Mouse (Mus musculus): ENCODE measurements around the gene Coro1a. TPM values are rescaled to one million over a fixed set of nuclear protein-coding genes. Genes with fewer than 3 reads are reported as not detected.

Coro1a gene
- polyA plus RNA-seq (2016; fragmentation: Nextera tagmentation; extraction: Ambion mirVana) = 42.7 and 50.1 TPM in 2 replicates

DNA sequence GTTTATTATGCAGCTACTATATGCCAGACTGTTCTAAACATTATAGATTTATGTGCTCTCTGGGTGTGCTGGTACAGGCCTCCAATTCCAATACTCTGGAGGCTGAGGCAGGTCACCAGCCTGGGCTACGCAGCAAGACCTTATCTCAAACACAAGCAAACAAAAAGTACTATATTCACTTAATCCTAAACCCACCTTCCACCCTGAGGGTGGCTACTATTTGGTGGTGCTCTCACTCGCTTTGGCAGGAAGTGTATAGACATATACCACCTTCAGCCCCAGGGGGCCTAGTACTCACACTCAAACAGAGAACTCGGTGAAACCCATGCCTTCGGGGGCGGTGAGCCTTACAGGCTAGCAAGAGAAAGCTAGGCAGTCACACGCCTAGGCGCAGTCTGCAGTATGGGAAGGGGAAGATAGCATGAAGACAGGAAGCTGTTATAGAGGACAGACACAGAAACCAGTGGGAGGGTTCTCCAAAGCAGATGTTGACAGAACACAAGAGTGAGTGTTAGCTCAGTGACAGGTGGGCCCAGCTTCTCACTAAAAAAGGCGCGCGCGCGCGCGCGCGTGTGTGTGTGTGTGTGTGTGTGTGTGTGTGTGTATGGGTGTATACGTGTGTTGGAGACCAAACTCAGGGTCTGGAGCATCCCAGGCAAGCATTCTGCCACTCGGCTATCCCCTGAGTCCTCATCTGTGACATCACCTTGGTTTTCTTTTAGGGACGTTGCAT lies at the start of gene Coro1a:
Coro1a (minus strand) TSS at position 346 of the 733 bp plus-strand sequence.
- 91% methylated on average over 16 of the region's 19 CpGs for WGBS
- H3K27ac ChIP-seq (replicated peaks) = no peak within 1 kb of the TSS
- H3K9me3 ChIP-seq (replicated peaks) = peaks cover 8% of the 10 kb centered on the region; the same call in 1 of the 2 replicates
- H3K4me1 ChIP-seq = peaks cover 25% of the 10 kb centered on the region
- no peaks in the 10 kb centered on the region for H3K36me3 ChIP-seq
- DNase-seq (ENCODE audit: low spot score) = no peak
- no peak within 1 kb of the TSS for H3K4me3 ChIP-seq
- H3K27me3 ChIP-seq (ENCODE audit: low read depth, poor library complexity, severe bottlenecking) = peaks cover 39% of the 10 kb centered on the region

DNA sequence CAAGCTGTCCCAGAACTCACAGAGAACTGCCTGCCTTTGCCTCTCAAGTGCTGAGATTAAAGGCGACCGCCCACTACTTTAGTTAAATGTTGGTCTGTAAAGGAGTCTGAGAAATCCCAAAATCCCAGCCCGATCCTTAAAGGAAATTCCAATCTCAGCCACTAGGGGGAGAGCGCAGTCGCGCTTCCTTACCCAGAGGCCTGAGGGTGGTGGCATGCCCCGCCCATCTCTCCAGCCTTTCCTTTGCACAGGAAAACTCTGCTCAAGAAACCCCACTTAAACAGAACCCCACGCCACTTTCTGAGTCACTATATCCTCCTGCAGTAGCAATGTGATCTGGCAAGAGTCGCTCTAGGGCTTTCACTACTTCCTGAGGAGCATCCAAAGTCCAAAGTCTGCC lies 47.3 kb upstream of the Coro1a start:
- H3K4me1 ChIP-seq = peaks cover 18% of the 10 kb centered on the region
- 2% methylated on average over 9 of the region's 9 CpGs for WGBS
- no peaks in the 10 kb centered on the region for H3K9me3 ChIP-seq (replicated peaks)
- 0 out of 2 replicates have a peak overlapping the region, but pooled peaks have one; percentile 12 for H3K4me3 ChIP-seq
- no peaks in the 10 kb centered on the region for H3K27me3 ChIP-seq (ENCODE audit: low read depth, poor library complexity, severe bottlenecking)
- peak overlapping the region; percentile 76 for H3K27ac ChIP-seq (replicated peaks)
- H3K36me3 ChIP-seq = no peaks in the 10 kb centered on the region
- peak; percentile 81 for DNase-seq (ENCODE audit: low spot score)

DNA sequence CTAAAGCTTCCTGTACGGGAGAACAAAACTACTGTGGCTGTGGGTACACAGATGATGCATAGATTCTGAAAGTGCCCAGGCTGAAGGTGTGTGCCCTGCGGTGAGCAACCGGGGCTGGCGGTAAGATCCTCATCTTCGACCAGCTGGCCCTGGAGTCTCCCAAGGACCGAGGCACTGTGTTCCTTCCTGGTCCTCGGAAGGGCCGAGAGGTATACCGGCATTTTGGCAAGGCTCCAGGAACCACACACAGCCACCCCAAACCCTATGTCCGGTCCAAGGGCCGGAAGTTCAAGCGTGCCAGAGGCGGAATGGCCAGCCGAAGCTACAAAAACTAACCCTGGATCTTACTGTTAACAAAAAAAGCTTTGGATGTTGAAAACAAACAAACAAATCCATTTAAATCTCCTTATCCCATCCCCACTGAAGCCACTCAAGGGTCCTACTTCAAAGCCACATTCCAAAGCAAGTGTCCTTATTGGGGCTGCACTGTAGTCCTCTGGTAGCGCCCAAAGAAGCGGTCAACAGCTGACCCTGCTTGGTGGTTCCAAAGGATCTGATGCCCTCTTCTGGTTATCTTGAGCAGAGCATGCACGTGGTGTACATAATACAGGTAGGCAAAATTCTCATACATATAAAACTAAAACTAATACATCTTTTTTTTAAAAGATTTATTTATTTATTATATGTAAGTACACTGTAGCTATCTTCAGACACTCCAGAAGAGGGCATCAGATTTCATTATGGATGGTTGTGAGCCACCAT lies 42.2 kb upstream of the Coro1a start:
- DNase-seq (ENCODE audit: low spot score) = no peak
- Histone ChIP-seq H3K27me3 (ENCODE audit: low read depth, poor library complexity, severe bottlenecking) (no peaks in the 10 kb centered on the region), H3K27ac (replicated peaks) (no peak overlapping the region), H3K9me3 (replicated peaks) (no peaks in the 10 kb centered on the region), H3K4me1 (peaks cover 9% of the 10 kb centered on the region; the same call in 1 of the 2 replicates), H3K4me3 (no peak overlapping the region), H3K36me3 (no peaks in the 10 kb centered on the region)
- WGBS = 95% methylated on average over 17 of the region's 17 CpGs

DNA sequence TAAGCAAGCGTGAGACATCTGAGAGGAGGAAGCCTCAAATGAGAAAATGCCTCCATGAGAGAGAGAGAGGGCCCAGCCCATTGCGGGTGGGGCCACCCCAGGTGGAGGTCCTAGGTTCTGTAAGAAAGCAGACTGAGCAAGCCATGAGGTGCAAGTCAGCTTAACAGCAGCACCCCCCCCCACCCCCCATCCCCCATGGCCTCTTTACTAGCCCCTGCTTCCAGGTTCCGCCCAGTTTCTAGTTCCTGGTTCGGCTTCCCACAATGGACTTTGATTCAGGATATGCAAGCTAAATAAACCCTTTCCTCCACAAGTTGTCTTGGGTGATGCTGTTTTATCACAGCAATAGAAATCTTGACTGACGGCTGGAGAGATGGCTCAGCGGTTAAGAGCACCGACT lies 41.2 kb upstream of the Coro1a start:
- no peaks in the 10 kb centered on the region for H3K36me3 ChIP-seq
- no peak overlapping the region for H3K27ac ChIP-seq (replicated peaks)

DNA sequence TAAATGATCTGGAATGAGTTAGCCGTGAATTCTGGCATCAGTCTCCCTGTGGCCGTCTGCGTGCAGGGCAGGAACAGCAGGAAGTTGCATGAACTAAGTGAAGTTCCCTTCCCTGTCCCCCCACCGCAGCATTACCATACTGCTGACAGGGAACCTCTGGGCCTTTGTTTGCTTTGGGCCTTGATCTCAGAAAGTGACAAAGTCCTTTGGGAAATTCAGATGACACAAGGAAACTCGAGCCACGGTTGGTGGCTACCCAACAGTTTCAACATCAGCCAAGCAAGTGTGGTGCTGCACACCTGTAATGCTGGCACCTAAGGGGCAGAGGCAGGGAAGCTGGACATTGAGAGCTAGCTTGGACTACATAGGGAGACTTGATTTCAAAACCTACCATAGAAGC lies 39.2 kb upstream of the Coro1a start:
- no peaks in the 10 kb centered on the region for H3K27me3 ChIP-seq (ENCODE audit: low read depth, poor library complexity, severe bottlenecking)
- H3K9me3 ChIP-seq (replicated peaks) = no peaks in the 10 kb centered on the region
- H3K27ac ChIP-seq (replicated peaks) = no peak overlapping the region; the same call in 1 of the 2 replicates
- no peak for DNase-seq (ENCODE audit: low spot score)
- 55% methylated on average over 6 of the region's 6 CpGs for WGBS
- no peak overlapping the region for H3K4me3 ChIP-seq
- peaks cover 4% of the 10 kb centered on the region; the same call in 1 of the 2 replicates for H3K4me1 ChIP-seq
- H3K36me3 ChIP-seq = no peaks in the 10 kb centered on the region

More for the DNA sequence above, 41.2 kb upstream of the Coro1a start:
- H3K4me3 ChIP-seq = no peak overlapping the region
- no peak for DNase-seq (ENCODE audit: low spot score)
- H3K27me3 ChIP-seq (ENCODE audit: low read depth, poor library complexity, severe bottlenecking) = no peaks in the 10 kb centered on the region
- peaks cover 4% of the 10 kb centered on the region; the same call in 1 of the 2 replicates for H3K4me1 ChIP-seq
- H3K9me3 ChIP-seq (replicated peaks) = no peaks in the 10 kb centered on the region
- WGBS = 78% methylated on average over 7 of the region's 7 CpGs

DNA sequence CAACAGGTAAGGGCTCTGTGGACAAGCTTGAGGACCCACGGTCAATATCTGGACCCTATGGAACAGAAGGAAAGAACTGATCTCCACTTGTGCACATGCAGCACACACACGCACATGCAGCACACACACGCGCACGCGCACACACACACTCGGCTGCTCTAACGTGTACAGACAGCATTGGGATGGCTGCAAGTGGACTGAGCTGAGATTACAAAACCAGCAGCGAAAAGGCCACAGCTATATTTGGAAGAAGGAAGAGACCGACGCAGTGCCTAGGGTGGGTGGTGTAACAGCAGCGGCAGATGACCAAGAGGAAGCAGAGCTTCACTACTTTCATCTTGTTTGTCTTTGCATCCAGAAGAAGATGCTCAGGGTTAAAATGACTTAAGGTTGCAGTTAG lies 38.5 kb upstream of the Coro1a start:
- WGBS = 95% methylated on average over 12 of the region's 12 CpGs

DNA sequence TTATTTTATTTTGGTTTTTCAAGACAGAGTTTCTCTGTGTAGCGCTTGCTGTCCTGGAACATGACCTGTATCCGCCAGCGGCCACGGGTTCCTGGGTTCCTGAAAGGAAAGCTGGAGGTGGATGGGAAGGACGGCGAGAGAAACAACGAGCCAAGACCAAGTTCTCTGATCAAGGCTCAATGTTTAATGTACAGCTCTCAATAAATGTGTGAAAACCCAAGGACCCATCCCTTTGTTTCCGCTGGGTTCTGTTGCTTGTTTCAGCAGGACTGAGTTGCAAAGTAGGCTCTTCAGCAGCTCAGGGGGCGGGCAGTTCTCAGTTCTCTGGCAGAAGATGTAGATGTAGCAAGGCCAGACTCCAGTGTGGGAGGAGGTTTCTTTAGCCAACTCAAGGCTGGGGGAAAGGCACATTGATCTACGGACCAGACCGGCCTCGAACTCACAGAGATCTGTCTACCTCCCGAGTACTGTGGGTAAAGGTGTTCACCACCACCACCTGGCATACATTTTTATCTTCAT lies 34.4 kb upstream of the Coro1a start:
- DNase-seq (ENCODE audit: low spot score) = no peak
- Histone ChIP-seq H3K4me1 (peaks cover 7% of the 10 kb centered on the region; the same call in 1 of the 2 replicates), H3K27ac (replicated peaks) (no peak overlapping the region), H3K36me3 (no peaks in the 10 kb centered on the region), H3K27me3 (ENCODE audit: low read depth, poor library complexity, severe bottlenecking) (no peaks in the 10 kb centered on the region), H3K4me3 (no peak overlapping the region), H3K9me3 (replicated peaks) (no peaks in the 10 kb centered on the region)
- WGBS = 91% methylated on average over 13 of the region's 13 CpGs

More for the DNA sequence above, 38.5 kb upstream of the Coro1a start:
- Histone ChIP-seq H3K4me3 (no peak overlapping the region), H3K36me3 (no peaks in the 10 kb centered on the region), H3K27ac (replicated peaks) (no peak overlapping the region), H3K9me3 (replicated peaks) (no peaks in the 10 kb centered on the region), H3K4me1 (peaks cover 4% of the 10 kb centered on the region; the same call in 1 of the 2 replicates), H3K27me3 (ENCODE audit: low read depth, poor library complexity, severe bottlenecking) (no peaks in the 10 kb centered on the region)
- DNase-seq (ENCODE audit: low spot score) = no peak

DNA sequence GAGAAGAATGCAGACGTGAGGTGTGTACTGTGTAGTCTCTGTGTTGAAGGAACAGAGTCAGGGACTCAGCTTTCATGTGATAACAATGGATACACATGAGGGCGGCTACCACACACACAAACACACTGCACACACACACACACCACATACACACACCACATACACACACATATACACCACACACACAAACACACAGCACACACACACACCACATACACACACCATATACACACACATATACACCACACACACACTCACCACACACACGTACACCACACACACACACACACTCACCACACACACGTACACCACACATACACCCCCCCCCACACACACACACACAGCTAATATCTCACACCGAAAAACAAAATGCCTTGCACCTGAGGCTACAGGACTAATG lies 33.9 kb upstream of the Coro1a start:
- H3K9me3 ChIP-seq (replicated peaks) = no peaks in the 10 kb centered on the region
- H3K27ac ChIP-seq (replicated peaks) = no peak overlapping the region
- DNase-seq (ENCODE audit: low spot score) = no peak
- 88% methylated on average over 5 of the region's 5 CpGs for WGBS
- H3K4me3 ChIP-seq = no peak overlapping the region
- no peaks in the 10 kb centered on the region for H3K36me3 ChIP-seq
- no peaks in the 10 kb centered on the region for H3K27me3 ChIP-seq (ENCODE audit: low read depth, poor library complexity, severe bottlenecking)
- 0 out of 2 replicates have a peak, but pooled peaks cover 3% of the 10 kb centered on the region for H3K4me1 ChIP-seq

DNA sequence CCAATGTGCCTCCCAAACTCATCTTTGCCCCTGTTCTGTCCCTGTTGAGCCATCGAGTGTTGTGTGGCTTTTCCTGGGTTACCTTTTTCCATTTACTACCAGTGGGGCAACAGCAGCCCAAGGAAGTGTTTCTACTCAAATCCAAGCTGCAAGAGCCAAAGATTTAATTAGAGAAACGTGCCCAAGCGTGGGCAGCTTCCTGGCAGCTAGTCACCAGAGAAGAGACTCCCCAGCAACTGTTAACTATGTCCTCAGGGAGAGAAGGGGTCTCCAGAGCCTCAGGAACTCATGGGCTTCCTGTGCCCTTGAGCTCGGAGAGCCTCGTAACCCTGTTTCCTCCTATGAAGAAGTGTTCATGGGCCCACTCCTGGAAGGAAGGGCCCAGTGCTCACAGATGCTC lies 33.4 kb upstream of the Coro1a start:
- Histone ChIP-seq H3K4me1 (0 out of 2 replicates have a peak, but pooled peaks cover 3% of the 10 kb centered on the region), H3K36me3 (no peaks in the 10 kb centered on the region), H3K9me3 (replicated peaks) (no peaks in the 10 kb centered on the region), H3K4me3 (no peak overlapping the region), H3K27ac (replicated peaks) (no peak overlapping the region), H3K27me3 (ENCODE audit: low read depth, poor library complexity, severe bottlenecking) (no peaks in the 10 kb centered on the region)
- no peak for DNase-seq (ENCODE audit: low spot score)
- WGBS = 83% methylated on average over 5 of the region's 5 CpGs

DNA sequence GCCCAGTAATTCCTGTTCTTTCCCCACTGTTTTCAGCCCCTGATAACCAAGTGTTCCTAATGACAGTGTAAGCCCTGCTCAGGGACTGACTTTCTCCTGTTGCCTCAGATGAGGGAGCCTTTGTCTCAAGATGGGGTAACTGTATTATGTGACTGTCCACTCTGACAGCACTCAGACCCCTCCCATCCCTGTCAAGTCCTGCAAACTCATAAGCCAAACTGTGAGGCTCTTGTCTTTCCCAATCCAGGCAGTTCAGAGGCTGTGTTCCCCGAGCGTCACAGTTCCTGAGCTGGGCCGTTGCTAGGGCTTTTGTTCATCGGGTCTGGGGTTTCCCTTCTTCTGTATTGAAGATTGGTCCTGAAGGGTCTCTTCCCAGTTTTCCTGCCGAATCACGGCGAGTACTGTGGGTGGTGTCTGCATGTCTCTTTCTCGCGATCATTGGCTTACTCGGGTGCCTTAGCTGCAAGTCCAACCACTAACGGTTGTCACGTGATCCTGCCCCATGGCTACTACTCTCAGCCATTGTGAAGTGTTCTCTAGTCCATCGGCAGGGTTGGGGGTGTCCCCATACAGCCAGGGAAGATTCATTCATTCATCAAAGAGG lies 32.6 kb upstream of the Coro1a start:
- H3K4me3 ChIP-seq = no peak overlapping the region
- H3K27ac ChIP-seq (replicated peaks) = no peak overlapping the region
- H3K27me3 ChIP-seq (ENCODE audit: low read depth, poor library complexity, severe bottlenecking) = no peaks in the 10 kb centered on the region
- no peaks in the 10 kb centered on the region for H3K9me3 ChIP-seq (replicated peaks)
- H3K4me1 ChIP-seq = 0 out of 2 replicates have a peak, but pooled peaks cover 3% of the 10 kb centered on the region
- no peaks in the 10 kb centered on the region for H3K36me3 ChIP-seq
- DNase-seq (ENCODE audit: low spot score) = no peak
- WGBS = 82% methylated on average over 13 of the region's 13 CpGs

DNA sequence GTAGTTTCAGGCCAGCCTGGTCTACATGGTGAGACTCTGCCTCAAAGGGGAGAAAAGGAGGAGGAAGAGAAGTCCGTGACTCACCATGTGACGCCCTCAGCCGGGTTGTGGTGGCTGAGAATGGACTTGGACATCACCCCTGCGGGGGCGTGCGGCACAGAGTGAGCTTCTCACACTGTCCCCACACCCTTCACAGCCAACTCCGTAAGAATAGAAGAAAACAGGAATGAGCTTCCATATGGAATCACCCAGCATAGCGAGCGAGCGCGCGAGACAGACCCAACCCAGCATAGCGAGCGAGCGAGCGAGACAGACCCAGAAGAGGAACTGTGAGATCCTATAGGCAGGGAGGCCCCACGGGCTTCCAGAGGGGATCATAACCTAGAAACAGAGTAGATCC lies 32.0 kb upstream of the Coro1a start:
- no peaks in the 10 kb centered on the region for H3K9me3 ChIP-seq (replicated peaks)
- H3K27me3 ChIP-seq (ENCODE audit: low read depth, poor library complexity, severe bottlenecking) = no peaks in the 10 kb centered on the region
- no peak overlapping the region for H3K4me3 ChIP-seq
- DNase-seq (ENCODE audit: low spot score) = no peak
- no peaks in the 10 kb centered on the region for H3K36me3 ChIP-seq
- H3K27ac ChIP-seq (replicated peaks) = no peak overlapping the region; the same call in 1 of the 2 replicates
- WGBS = 86% methylated on average over 17 of the region's 17 CpGs
- H3K4me1 ChIP-seq = 0 out of 2 replicates have a peak, but pooled peaks cover 3% of the 10 kb centered on the region

DNA sequence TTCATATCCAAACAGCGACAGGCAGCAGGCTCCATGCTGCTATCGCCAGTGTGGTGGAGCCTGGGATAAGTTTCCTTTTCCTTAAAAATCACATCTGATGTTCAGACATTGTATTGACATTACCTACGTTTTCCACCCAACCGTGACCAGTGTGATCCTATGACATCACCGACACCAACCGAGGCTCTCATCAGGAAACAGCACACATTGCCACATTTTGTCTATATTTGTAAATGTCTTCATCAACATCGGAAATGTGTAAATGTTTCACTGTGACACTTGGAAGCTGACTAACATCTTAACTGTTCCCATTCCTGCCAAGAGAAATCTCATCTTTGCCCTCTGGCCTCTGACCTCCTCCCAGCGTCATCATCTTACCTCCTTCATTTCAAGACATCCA lies 28.5 kb upstream of the Coro1a start:
- H3K27ac ChIP-seq (replicated peaks) = no peak overlapping the region

More for the DNA sequence above, 28.5 kb upstream of the Coro1a start:
- H3K27me3 ChIP-seq (ENCODE audit: low read depth, poor library complexity, severe bottlenecking) = no peaks in the 10 kb centered on the region
- 76% methylated on average over 8 of the region's 8 CpGs for WGBS
- H3K9me3 ChIP-seq (replicated peaks) = no peaks in the 10 kb centered on the region
- DNase-seq (ENCODE audit: low spot score) = no peak
- no peaks in the 10 kb centered on the region for H3K36me3 ChIP-seq
- H3K4me1 ChIP-seq = 0 out of 2 replicates have a peak, but pooled peaks cover 3% of the 10 kb centered on the region
- no peak overlapping the region for H3K4me3 ChIP-seq
